Mouse (Mus musculus) CD8-positive naive resting alpha-beta T cell, adult 2 months (primary cell): Measurements from ENCODE around the gene Bspry.
A peak's percentile ranks its signal among the peaks of the same experiment; 100 is the strongest.

ENCODE experiments used
- DNase-seq, 2 experiments: peaks; one replicate each; pipeline ENCODE4 v3.0.0; 2022; ENCODE audit warnings: low read depth in 2 of 2, low spot score in 2 of 2

The Bspry gene

GRCm38 (mm10) chr4:62515490-62515889, 35.6 kb downstream of the Bspry start:
- DNase-seq: no peak

- no peak for DNase-seq
Measured at GRCm38 (mm10) chr4:62516079-62516478, 36.2 kb downstream of the Bspry start.

GRCm38 (mm10) chr4:62516579-62516978, 36.7 kb downstream of the Bspry start:
- no peak for DNase-seq

GRCm38 (mm10) chr4:62517046-62517445, 37.2 kb downstream of the Bspry start:
- no peak for DNase-seq

GRCm38 (mm10) chr4:62517538-62518415, 37.9 kb downstream of the Bspry start:
- no peak for DNase-seq

- no peak for DNase-seq
Measured at GRCm38 (mm10) chr4:62518416-62519121, 38.7 kb downstream of the Bspry start.

- DNase-seq: no peak
Measured at GRCm38 (mm10) chr4:62519122-62519848, 39.4 kb downstream of the Bspry start.

- peak; percentile 31 to 42 for DNase-seq
Measured at GRCm38 (mm10) chr4:62519849-62520233, 40.0 kb downstream of the Bspry start, which contains the start of gene Alad. Gene Alad, minus strand, starts transcription at chr4:62519918.

- DNase-seq: no peak
Measured at GRCm38 (mm10) chr4:62520892-62521400, 41.1 kb downstream of the Bspry start.

GRCm38 (mm10) chr4:62524651-62525488, 45.0 kb downstream of the Bspry start, which contains the start of the genes Pole3 and 4933430I17Rik:
Gene Pole3, minus strand, starts transcription at chr4:62525068.
Gene 4933430I17Rik, plus strand, starts transcription at chr4:62525369.
- peak; percentile 93 to 94 for DNase-seq

GRCm38 (mm10) chr4:62525489-62525811, 45.6 kb downstream of the Bspry start:
- no peak for DNase-seq

- no peak for DNase-seq
Measured at GRCm38 (mm10) chr4:62526256-62526655, 46.4 kb downstream of the Bspry start.

GRCm38 (mm10) chr4:62527655-62528054, 47.8 kb downstream of the Bspry start:
- no peak for DNase-seq

- DNase-seq: no peak
Measured at GRCm38 (mm10) chr4:62533729-62534128, 53.9 kb downstream of the Bspry start.

GRCm38 (mm10) chr4:62541802-62542201, 61.9 kb downstream of the Bspry start:
- no peak for DNase-seq

- DNase-seq: no peak
Measured at GRCm38 (mm10) chr4:62543782-62544181, 63.9 kb downstream of the Bspry start.

GRCm38 (mm10) chr4:62544801-62545200, 64.9 kb downstream of the Bspry start:
- no peak for DNase-seq
